Mouse (Mus musculus) testis, adult 2 months (tissue): ENCODE data around the gene Cdc73.
"Not testable (repeated sequence)": the region's sequence is repeated elsewhere in the genome, so short reads cannot be mapped to it uniquely, and the experiment has no call there.

Source experiments
- CTCF ChIP-seq: fragments of 200-500 bp; IDR thresholded peaks from 2 replicates; pipeline ENCODE4 v1.5.1; 2012; ENCODE audit warnings: low read depth, mild to moderate bottlenecking, inconsistent platforms, low read length, moderate library complexity; ENCODE audit not compliant: control insufficient read depth, insufficient read depth, insufficient replicate concordance
- POLR2A ChIP-seq: fragments of 200-500 bp; IDR thresholded peaks from 2 replicates; pipeline ENCODE4 v1.6.1; 2012; ENCODE audit warnings: low read depth, mild to moderate bottlenecking, inconsistent platforms, low read length, moderate library complexity; ENCODE audit not compliant: control insufficient read depth

- not testable (repeated sequence) for TF ChIP-seq CTCF, POLR2A
Observed at GRCm38 (mm10) chr1:143664786-143665185, 37.9 kb downstream of the Cdc73 start.
